Mouse (Mus musculus) embryonic facial prominence, embryonic 12.5 days (tissue): Measurements from ENCODE around the gene Guk1. TPM values are rescaled to one million over a fixed set of nuclear protein-coding genes. Genes with fewer than 3 reads are reported as not detected.

Experiments
- ATAC-seq: fragments of 200-750 bp; cut with Nextera tagmentation; 2 replicates; pipeline ENCODE4 v1.8.0; 2017; ENCODE audit not compliant: insufficient number of reproducible peaks, insufficient read depth, low FRiP score, low TSS enrichment
- H3K27ac ChIP-seq: fragments of 300-500 bp; sonication (generic); 2 replicates; pipeline ENCODE4 v1.5.1; 2016; ENCODE audit warnings: mild to moderate bottlenecking
- H3K27me3 ChIP-seq: fragments of 300-500 bp; sonication (generic); 2 replicates; pipeline ENCODE4 v1.6.1; 2016; ENCODE audit warnings: mild to moderate bottlenecking, moderate library complexity
- H3K36me3 ChIP-seq: fragments of 300-500 bp; sonication (generic); 2 replicates; pipeline ENCODE4 v1.6.1; 2016; ENCODE audit warnings: mild to moderate bottlenecking
- H3K4me1 ChIP-seq: fragments of 300-500 bp; sonication (generic); 2 replicates; pipeline ENCODE4 v1.6.1; 2016
- H3K4me2 ChIP-seq: fragments of 300-500 bp; sonication (generic); replicated peaks from 2 replicates; pipeline ENCODE4 v1.6.1; 2016; ENCODE audit warnings: mild to moderate bottlenecking, moderate library complexity
- H3K4me3 ChIP-seq: fragments of 300-500 bp; sonication (generic); 2 replicates; pipeline ENCODE4 v1.5.1; 2016; ENCODE audit warnings: mild to moderate bottlenecking
- H3K9ac ChIP-seq: fragments of 300-500 bp; sonication (generic); 2 replicates; pipeline ENCODE4 v1.6.1; 2016; ENCODE audit warnings: mild to moderate bottlenecking, moderate library complexity
- H3K9me3 ChIP-seq: fragments of 300-500 bp; sonication (generic); 2 replicates; pipeline ENCODE4 v1.6.1; 2016; ENCODE audit warnings: mild to moderate bottlenecking, moderate library complexity
- WGBS: fragments of 180-500 bp; shearing (Covaris S2); methylation state at CpG from one replicate; pipeline ENCODE4 v1.1.7; 2016; 5-methylcytosine and 5-hydroxymethylcytosine counted together
- polyA plus RNA-seq: library from polyadenylated mRNA; unstranded; fragments of >200 nt; fragmentation: Nextera tagmentation; extraction: Ambion mirVana; gene quantifications from 2 replicates; pipeline ENCODE4 v1.2.1, GENCODE M21; 2016

Gene Guk1
- polyA plus RNA-seq, 1 experiment from 2014 or later: 125 TPM

- H3K4me3 ChIP-seq: no peak overlapping the region
- H3K36me3 ChIP-seq: peaks cover 8% of the 10 kb centered on the region; the same call in 1 of the 2 replicates
- H3K9me3 ChIP-seq: no peaks in the 10 kb centered on the region
- peaks cover 12% of the 10 kb centered on the region; the same call in 1 of the 2 replicates for H3K4me1 ChIP-seq
- 81% methylated on average over 5 of the region's 5 CpGs for WGBS
- no peak overlapping the region for H3K4me2 ChIP-seq
- H3K27ac ChIP-seq: no peak overlapping the region
- ATAC-seq: no peak
- H3K27me3 ChIP-seq: no peaks in the 10 kb centered on the region
- no peak overlapping the region for H3K9ac ChIP-seq
Observed at GRCm38 (mm10) chr11:59161398-59161797, 30.6 kb downstream of the Guk1 start.

- Histone ChIP-seq H3K9me3 (no peaks in the 10 kb centered on the region), H3K27me3 (no peaks in the 10 kb centered on the region), H3K36me3 (peaks cover 16% of the 10 kb centered on the region; the same call in 1 of the 2 replicates), H3K27ac (no peak overlapping the region), H3K9ac (no peak overlapping the region), H3K4me2 (no peak overlapping the region), H3K4me3 (no peak overlapping the region), H3K4me1 (peaks cover 12% of the 10 kb centered on the region; the same call in 1 of the 2 replicates)
- ATAC-seq: no peak
- WGBS: 90% methylated on average over 4 of the region's 4 CpGs
Observed at GRCm38 (mm10) chr11:59159558-59159957, 32.5 kb downstream of the Guk1 start.

- H3K4me1 ChIP-seq: peaks cover 10% of the 10 kb centered on the region; the same call in 1 of the 2 replicates
- no peak for ATAC-seq
- 92% methylated on average over 13 of the region's 13 CpGs for WGBS
- no peak overlapping the region for H3K9ac ChIP-seq
- H3K4me3 ChIP-seq: no peak overlapping the region
- no peaks in the 10 kb centered on the region for H3K9me3 ChIP-seq
- H3K27me3 ChIP-seq: no peaks in the 10 kb centered on the region
- H3K27ac ChIP-seq: no peak overlapping the region
- peaks cover 16% of the 10 kb centered on the region; the same call in 1 of the 2 replicates for H3K36me3 ChIP-seq
- no peak overlapping the region for H3K4me2 ChIP-seq
Observed at GRCm38 (mm10) chr11:59159099-59159498, 32.9 kb downstream of the Guk1 start.

- Histone ChIP-seq H3K4me2 (no peak overlapping the region), H3K27me3 (no peaks in the 10 kb centered on the region), H3K27ac (no peak overlapping the region), H3K9me3 (no peaks in the 10 kb centered on the region), H3K9ac (no peak overlapping the region), H3K36me3 (peaks cover 16% of the 10 kb centered on the region; the same call in 1 of the 2 replicates), H3K4me1 (no peaks in the 10 kb centered on the region), H3K4me3 (no peak overlapping the region)
- WGBS: 87% methylated on average over 5 of the region's 5 CpGs
- ATAC-seq: no peak
Observed at GRCm38 (mm10) chr11:59155900-59156299, 36.1 kb downstream of the Guk1 start.

- no peaks in the 10 kb centered on the region for H3K27me3 ChIP-seq
- H3K4me2 ChIP-seq: no peak overlapping the region
- no peak for ATAC-seq
- no peaks in the 10 kb centered on the region for H3K9me3 ChIP-seq
- no peaks in the 10 kb centered on the region for H3K4me1 ChIP-seq
- no peak overlapping the region for H3K4me3 ChIP-seq
- no peak overlapping the region for H3K27ac ChIP-seq
- no peak overlapping the region for H3K9ac ChIP-seq
- WGBS: 85% methylated on average over 7 of the region's 7 CpGs
- peaks cover 16% of the 10 kb centered on the region; the same call in 1 of the 2 replicates for H3K36me3 ChIP-seq
Observed at GRCm38 (mm10) chr11:59154220-59154619, 37.8 kb downstream of the Guk1 start.

- WGBS: 28% methylated on average over 3 of the region's 3 CpGs
- no peaks in the 10 kb centered on the region for H3K9me3 ChIP-seq
- no peaks in the 10 kb centered on the region for H3K4me1 ChIP-seq
- ATAC-seq: no peak
- no peak overlapping the region for H3K4me2 ChIP-seq
- H3K36me3 ChIP-seq: 0 out of 2 replicates have a peak, but pooled peaks cover 11% of the 10 kb centered on the region
- no peak overlapping the region for H3K27ac ChIP-seq
- H3K9ac ChIP-seq: no peak overlapping the region
- H3K4me3 ChIP-seq: no peak overlapping the region
- no peaks in the 10 kb centered on the region for H3K27me3 ChIP-seq
Observed at GRCm38 (mm10) chr11:59151729-59152128, 40.3 kb downstream of the Guk1 start.

GRCm38 (mm10) chr11:59149302-59149701, 42.7 kb downstream of the Guk1 start:
- no peak for ATAC-seq
- H3K27me3 ChIP-seq: no peaks in the 10 kb centered on the region
- no peak overlapping the region for H3K9ac ChIP-seq
- WGBS: 72% methylated on average over 3 of the region's 3 CpGs
- no peak overlapping the region for H3K4me3 ChIP-seq
- no peaks in the 10 kb centered on the region for H3K36me3 ChIP-seq
- H3K4me1 ChIP-seq: no peaks in the 10 kb centered on the region
- no peak overlapping the region for H3K27ac ChIP-seq
- no peak overlapping the region for H3K4me2 ChIP-seq
- H3K9me3 ChIP-seq: no peaks in the 10 kb centered on the region

GRCm38 (mm10) chr11:59142962-59143361, 49.0 kb downstream of the Guk1 start:
- H3K9ac ChIP-seq: no peak overlapping the region
- no peaks in the 10 kb centered on the region for H3K36me3 ChIP-seq
- no peak overlapping the region for H3K4me2 ChIP-seq
- peaks cover 21% of the 10 kb centered on the region for H3K27me3 ChIP-seq
- WGBS: 65% methylated on average over 5 of the region's 5 CpGs
- no peak for ATAC-seq
- no peak overlapping the region for H3K27ac ChIP-seq
- H3K9me3 ChIP-seq: no peaks in the 10 kb centered on the region
- H3K4me3 ChIP-seq: no peak overlapping the region
- no peaks in the 10 kb centered on the region for H3K4me1 ChIP-seq

- 0 out of 2 replicates have a peak, but pooled peaks have one; percentile 28 for ATAC-seq
- H3K9me3 ChIP-seq: no peaks in the 10 kb centered on the region
- H3K4me3 ChIP-seq: no peak overlapping the region
- H3K36me3 ChIP-seq: no peaks in the 10 kb centered on the region
- H3K27ac ChIP-seq: no peak overlapping the region
- peak overlapping the region; percentile 30 for H3K4me2 ChIP-seq
- WGBS: 9% methylated on average over 14 of the region's 14 CpGs
- peaks cover 32% of the 10 kb centered on the region for H3K27me3 ChIP-seq
- no peak overlapping the region for H3K9ac ChIP-seq
- H3K4me1 ChIP-seq: no peaks in the 10 kb centered on the region
Observed at GRCm38 (mm10) chr11:59141772-59142370, 50.1 kb downstream of the Guk1 start.

- no peaks in the 10 kb centered on the region for H3K36me3 ChIP-seq
- H3K9ac ChIP-seq: 0 out of 2 replicates have a peak overlapping the region, but pooled peaks have one; percentile 9
- WGBS: 44% methylated on average over 19 of the region's 19 CpGs
- H3K4me3 ChIP-seq: no peak overlapping the region
- no peak for ATAC-seq
- no peak overlapping the region for H3K4me2 ChIP-seq
- peaks cover 63% of the 10 kb centered on the region for H3K27me3 ChIP-seq
- peaks cover 9% of the 10 kb centered on the region for H3K4me1 ChIP-seq
- H3K27ac ChIP-seq: no peak overlapping the region
- H3K9me3 ChIP-seq: no peaks in the 10 kb centered on the region
Observed at GRCm38 (mm10) chr11:59138537-59139486, 53.2 kb downstream of the Guk1 start.

GRCm38 (mm10) chr11:59136994-59137706, 54.9 kb downstream of the Guk1 start:
- H3K4me1 ChIP-seq: peaks cover 9% of the 10 kb centered on the region
- no peaks in the 10 kb centered on the region for H3K36me3 ChIP-seq
- no peaks in the 10 kb centered on the region for H3K9me3 ChIP-seq
- peaks cover 79% of the 10 kb centered on the region for H3K27me3 ChIP-seq
- WGBS: 56% methylated on average over 12 of the region's 12 CpGs
- no peak overlapping the region for H3K9ac ChIP-seq
- no peak for ATAC-seq
- no peak overlapping the region for H3K27ac ChIP-seq
- H3K4me3 ChIP-seq: no peak overlapping the region
- no peak overlapping the region for H3K4me2 ChIP-seq
